Mouse (Mus musculus) liver, embryonic 11.5 days (tissue): ENCODE measurements around the gene Selenow. TPM values are rescaled to one million over a fixed set of nuclear protein-coding genes. Genes with fewer than 3 reads are reported as not detected.
A peak's percentile ranks its signal among the peaks of the same experiment; 100 is the strongest.

Experiments
- ATAC-seq: fragments of 200-750 bp; cut with Nextera tagmentation; replicated peaks from 2 replicates; pipeline ENCODE4 v1.8.0; 2017; ENCODE audit warnings: moderate number of reproducible peaks, mild to moderate bottlenecking, moderate TSS enrichment, moderate library complexity; ENCODE audit not compliant: low FRiP score
- DNase-seq: peaks from one replicate; pipeline ENCODE4 v3.0.0-alpha.2; 2017; ENCODE audit warnings: low spot score
- H3K27ac ChIP-seq: fragments of 300-500 bp; sonication (generic); 2 replicates; pipeline ENCODE4 v1.5.1; 2014; ENCODE audit warnings: mild to moderate bottlenecking, low read depth, low read length, control low read depth
- H3K27me3 ChIP-seq: fragments of 300-500 bp; sonication (generic); replicated peaks from 2 replicates; pipeline ENCODE4 v1.6.1; 2014; ENCODE audit warnings: low read length, mixed read lengths; ENCODE audit not compliant: control insufficient read depth, insufficient read depth
- H3K36me3 ChIP-seq: fragments of 300-500 bp; sonication (generic); 2 replicates; pipeline ENCODE4 v1.6.1; 2014; ENCODE audit warnings: mild to moderate bottlenecking, low read length, moderate library complexity, mixed read lengths; ENCODE audit not compliant: control insufficient read depth, insufficient read depth
- H3K4me1 ChIP-seq: fragments of 300-500 bp; sonication (generic); replicated peaks from 2 replicates; pipeline ENCODE4 v1.6.1; 2014; ENCODE audit warnings: low read length, mixed read lengths; ENCODE audit not compliant: control insufficient read depth, insufficient read depth
- H3K4me2 ChIP-seq: fragments of 300-500 bp; sonication (generic); 2 replicates; pipeline ENCODE4 v1.6.1; 2014; ENCODE audit warnings: mild to moderate bottlenecking, control low read depth, moderate library complexity
- H3K4me3 ChIP-seq: fragments of 300-500 bp; sonication (generic); 2 replicates; pipeline ENCODE4 v1.5.1; 2014; ENCODE audit warnings: low read depth, low read length, control low read depth
- H3K9ac ChIP-seq: fragments of 300-500 bp; sonication (generic); 2 replicates; pipeline ENCODE4 v1.6.1; 2014; ENCODE audit warnings: low read depth, low read length, control low read depth
- H3K9me3 ChIP-seq: fragments of 300-500 bp; sonication (generic); 2 replicates; pipeline ENCODE4 v1.6.1; 2016; ENCODE audit warnings: low read length, inconsistent platforms, mixed read lengths; ENCODE audit not compliant: control insufficient read depth
- WGBS: fragments of 180-500 bp; shearing (Covaris S2); extraction: QIAGEN DNeasy Blood & Tissue Kit; methylation state at CpG from one replicate; pipeline ENCODE4 v1.1.7; 2014; 5-methylcytosine and 5-hydroxymethylcytosine counted together
- polyA plus RNA-seq: library from polyadenylated mRNA; unstranded; fragments of >200 nt; fragmentation: Nextera tagmentation; extraction: Ambion mirVana; gene quantifications from 2 replicates; pipeline ENCODE4 v1.2.1, GENCODE M21; 2014

Selenow gene
- polyA plus RNA-seq, 1 experiment from 2014 or later = 609 TPM

DNA sequence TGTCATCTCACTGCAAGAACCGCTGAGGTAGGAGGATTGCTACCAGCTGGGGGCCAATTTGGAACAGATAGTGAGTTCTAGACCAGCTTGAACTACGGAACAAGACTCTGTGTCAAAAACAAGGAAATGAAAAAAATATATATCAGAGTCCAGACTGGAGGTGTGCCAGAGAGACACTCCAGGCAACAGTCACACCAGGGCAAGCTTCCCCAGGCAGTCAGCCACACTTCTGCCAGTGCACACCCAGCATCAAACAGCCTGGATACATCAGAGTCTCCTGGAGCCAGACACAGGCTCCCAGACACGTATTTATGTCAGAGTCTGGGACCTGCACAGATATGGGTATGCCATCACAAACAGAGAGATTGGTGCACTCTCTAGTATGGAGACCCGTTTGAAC is 39.0 kb upstream of the Selenow start:
- Histone ChIP-seq H3K4me1 (peaks cover 6% of the 10 kb centered on the region), H3K27me3 (no peaks in the 10 kb centered on the region; the same call in 1 of the 2 replicates), H3K9ac (no peak overlapping the region), H3K4me3 (no peak overlapping the region), H3K4me2 (no peak overlapping the region), H3K9me3 (no peaks in the 10 kb centered on the region), H3K36me3 (no peaks in the 10 kb centered on the region), H3K27ac (no peak overlapping the region)
- ATAC-seq (no peak), DNase-seq (no peak)
- 61% methylated on average over 4 of the region's 4 CpGs for WGBS

DNA sequence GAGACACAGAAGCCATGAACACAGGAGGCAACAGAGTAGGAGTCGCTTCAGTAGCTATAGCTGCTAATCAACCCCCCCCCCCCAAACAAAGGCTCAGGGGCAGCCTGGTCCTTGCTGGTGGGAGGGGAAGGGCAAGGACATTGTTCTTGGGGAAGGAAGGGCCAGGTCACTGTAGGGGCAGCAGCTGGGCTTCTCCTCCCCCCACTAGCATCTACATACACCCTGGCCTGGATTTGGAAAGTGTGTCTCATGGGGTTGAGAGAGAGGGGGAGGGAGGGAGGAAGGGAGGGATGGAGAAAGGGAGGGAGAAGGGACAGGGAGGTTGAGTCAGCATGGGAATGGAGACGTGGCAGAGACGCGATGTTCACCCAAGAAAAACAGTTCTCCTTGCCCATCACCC is 38.5 kb upstream of the Selenow start:
- no peaks in the 10 kb centered on the region for H3K9me3 ChIP-seq
- no peak overlapping the region for H3K4me3 ChIP-seq
- no peak overlapping the region for H3K4me2 ChIP-seq
- DNase-seq = no peak
- no peak overlapping the region for H3K27ac ChIP-seq
- no peak overlapping the region for H3K9ac ChIP-seq
- 64% methylated on average over 4 of the region's 4 CpGs for WGBS
- H3K27me3 ChIP-seq = no peaks in the 10 kb centered on the region; the same call in 1 of the 2 replicates
- no peaks in the 10 kb centered on the region for H3K36me3 ChIP-seq
- H3K4me1 ChIP-seq = peaks cover 6% of the 10 kb centered on the region
- ATAC-seq = no peak

- no peaks in the 10 kb centered on the region for H3K9me3 ChIP-seq
- H3K27ac ChIP-seq = no peak overlapping the region
- no peak for DNase-seq
- H3K36me3 ChIP-seq = no peaks in the 10 kb centered on the region
- WGBS = 64% methylated on average over 5 of the region's 5 CpGs
- H3K27me3 ChIP-seq = peaks cover 2% of the 10 kb centered on the region
- H3K4me2 ChIP-seq = no peak overlapping the region
- H3K4me3 ChIP-seq = no peak overlapping the region
- H3K9ac ChIP-seq = no peak overlapping the region
- H3K4me1 ChIP-seq = peaks cover 36% of the 10 kb centered on the region
- no peak for ATAC-seq
Measured at GRCm38 (mm10) chr7:15956143-15956542, 33.9 kb upstream of the Selenow start.

DNA sequence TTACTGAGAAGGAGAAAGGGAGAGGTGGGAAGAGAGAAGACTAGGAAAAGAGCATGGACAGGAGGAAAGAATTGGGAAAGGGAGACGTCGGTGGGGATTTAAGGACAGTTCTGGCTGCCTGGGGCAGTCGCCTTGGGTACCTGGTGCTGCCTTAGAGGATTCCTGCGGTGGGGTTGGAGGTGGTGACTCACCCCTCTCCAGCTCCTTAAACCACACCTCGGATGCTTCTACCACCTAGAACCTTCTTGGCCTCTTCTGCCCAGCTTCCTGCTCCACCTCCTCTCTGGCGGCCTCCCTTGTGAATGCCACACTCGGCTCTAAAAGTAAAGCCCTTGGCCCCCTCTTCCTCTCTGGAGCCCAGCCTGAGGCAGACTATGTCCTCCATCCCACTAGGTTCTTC is 33.3 kb upstream of the Selenow start:
- H3K36me3 ChIP-seq = no peaks in the 10 kb centered on the region
- H3K4me1 ChIP-seq = peaks cover 36% of the 10 kb centered on the region
- peak overlapping the region; percentile 45 for H3K4me3 ChIP-seq
- WGBS = 17% methylated on average over 7 of the region's 7 CpGs
- peaks cover 3% of the 10 kb centered on the region for H3K27me3 ChIP-seq
- H3K27ac ChIP-seq = no peak overlapping the region; the same call in 1 of the 2 replicates
- H3K4me2 ChIP-seq = peak overlapping the region; percentile 76
- no peaks in the 10 kb centered on the region for H3K9me3 ChIP-seq
- ATAC-seq = no peak
- peak overlapping the region; percentile 49 for H3K9ac ChIP-seq
- DNase-seq = no peak

DNA sequence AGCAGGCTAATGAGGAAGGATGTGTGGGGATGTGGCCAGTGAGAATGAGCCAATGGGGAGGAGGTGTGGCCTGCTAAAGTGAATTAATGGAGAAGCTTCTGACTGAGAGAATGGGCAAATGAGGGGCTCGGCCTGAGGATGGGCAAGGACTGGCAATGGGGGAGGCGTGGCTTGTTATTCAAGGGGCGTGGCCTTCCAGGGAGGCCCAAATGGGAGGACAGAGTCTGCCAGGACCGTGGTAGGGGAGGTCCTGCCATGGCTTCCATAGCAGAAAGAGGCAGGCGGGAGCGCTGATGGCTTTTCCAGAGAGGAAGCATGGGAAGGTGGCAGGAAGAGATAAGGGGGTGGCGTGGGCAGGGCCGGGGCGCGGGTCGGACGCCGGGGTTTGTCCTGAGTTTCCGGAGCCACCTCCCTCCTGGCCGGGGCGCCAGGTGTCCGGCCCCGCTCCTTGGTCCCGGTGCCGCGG is 32.8 kb upstream of the Selenow start:
- H3K4me3 ChIP-seq = peak overlapping the region; percentile 45
- DNase-seq (peak; percentile 67), ATAC-seq (peak; percentile 58)
- H3K4me1 ChIP-seq = peaks cover 36% of the 10 kb centered on the region
- peak overlapping the region; percentile 76 for H3K4me2 ChIP-seq
- peaks cover 8% of the 10 kb centered on the region for H3K27me3 ChIP-seq
- WGBS = 2% methylated on average over 20 of the region's 21 CpGs
- H3K36me3 ChIP-seq = no peaks in the 10 kb centered on the region
- H3K27ac ChIP-seq = no peak overlapping the region; the same call in 1 of the 2 replicates
- no peaks in the 10 kb centered on the region for H3K9me3 ChIP-seq
- H3K9ac ChIP-seq = peak overlapping the region; percentile 49

- WGBS = 50% methylated on average over 7 of the region's 7 CpGs
- no peak for DNase-seq
- H3K9ac ChIP-seq = no peak overlapping the region
- H3K4me3 ChIP-seq = peak overlapping the region; percentile 45; the same call in 1 of the 2 replicates
- peaks cover 36% of the 10 kb centered on the region for H3K4me1 ChIP-seq
- peaks cover 10% of the 10 kb centered on the region for H3K27me3 ChIP-seq
- no peaks in the 10 kb centered on the region for H3K9me3 ChIP-seq
- H3K27ac ChIP-seq = peak overlapping the region; percentile 46; the same call in 1 of the 2 replicates
- peak overlapping the region; percentile 76 for H3K4me2 ChIP-seq
- peak; percentile 32 for ATAC-seq
- H3K36me3 ChIP-seq = no peaks in the 10 kb centered on the region
Measured at GRCm38 (mm10) chr7:15954436-15954835, 32.2 kb upstream of the Selenow start.

- DNase-seq (no peak), ATAC-seq (no peak)
- no peak overlapping the region for H3K9ac ChIP-seq
- H3K4me1 ChIP-seq = peaks cover 40% of the 10 kb centered on the region
- 64% methylated on average over 13 of the region's 13 CpGs for WGBS
- H3K9me3 ChIP-seq = no peaks in the 10 kb centered on the region
- H3K27me3 ChIP-seq = peaks cover 10% of the 10 kb centered on the region
- no peak overlapping the region for H3K4me2 ChIP-seq
- H3K27ac ChIP-seq = no peak overlapping the region
- H3K36me3 ChIP-seq = no peaks in the 10 kb centered on the region
- H3K4me3 ChIP-seq = no peak overlapping the region
Measured at GRCm38 (mm10) chr7:15953307-15954074, 31.3 kb upstream of the Selenow start.

DNA sequence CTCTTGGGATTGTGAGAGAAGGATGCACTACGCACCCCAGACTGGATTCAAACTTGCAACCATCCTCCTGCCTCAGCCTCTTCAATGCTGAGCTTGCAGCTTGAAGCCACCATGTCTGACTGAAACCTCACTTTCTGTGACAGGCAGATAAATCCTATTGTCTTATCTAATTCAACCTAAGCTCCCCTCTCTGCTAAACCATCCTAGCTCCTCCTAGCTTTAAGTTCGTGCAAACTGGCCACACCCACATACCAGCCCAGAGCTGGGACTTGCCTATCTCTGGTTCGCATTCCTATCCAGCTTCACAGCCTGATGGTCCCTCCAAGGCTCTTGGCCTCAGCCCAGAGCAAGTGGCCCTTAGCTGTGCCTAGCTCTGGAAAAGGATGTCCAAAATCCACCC is 30.2 kb upstream of the Selenow start:
- Histone ChIP-seq H3K4me3 (no peak overlapping the region), H3K4me1 (peaks cover 47% of the 10 kb centered on the region), H3K9me3 (no peaks in the 10 kb centered on the region), H3K27me3 (peaks cover 10% of the 10 kb centered on the region), H3K9ac (no peak overlapping the region), H3K27ac (0 out of 2 replicates have a peak overlapping the region, but pooled peaks have one; percentile 54), H3K36me3 (no peaks in the 10 kb centered on the region), H3K4me2 (no peak overlapping the region)
- WGBS = 34% methylated on average over 3 of the region's 3 CpGs
- ATAC-seq = peak; percentile 87
- DNase-seq = no peak

DNA sequence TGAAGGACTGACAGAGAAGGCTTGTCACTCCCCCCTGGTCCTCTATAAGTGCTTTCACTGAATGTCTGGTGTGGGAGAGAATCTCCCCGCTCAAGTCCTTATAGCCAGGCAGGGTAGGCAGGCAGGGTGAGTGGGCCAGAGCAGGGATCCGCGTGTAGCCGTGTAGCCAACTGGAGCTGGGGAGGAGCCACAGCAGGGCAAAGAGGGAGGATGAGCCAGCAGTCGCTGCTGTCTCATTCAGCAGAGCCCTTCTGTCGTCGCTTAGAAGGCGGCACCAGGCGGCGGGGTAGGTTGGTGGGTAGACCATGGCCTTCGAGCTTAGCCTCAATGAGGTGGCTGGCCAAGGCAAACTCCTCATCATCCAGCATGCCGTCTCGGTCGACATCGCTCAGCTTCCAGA is 27.8 kb upstream of the Selenow start:
- WGBS = 80% methylated on average over 15 of the region's 15 CpGs
- Histone ChIP-seq H3K27me3 (peaks cover 10% of the 10 kb centered on the region), H3K9ac (no peak overlapping the region), H3K4me1 (peaks cover 41% of the 10 kb centered on the region), H3K9me3 (no peaks in the 10 kb centered on the region), H3K4me3 (no peak overlapping the region), H3K4me2 (no peak overlapping the region), H3K27ac (no peak overlapping the region), H3K36me3 (no peaks in the 10 kb centered on the region)
- no peak for ATAC-seq
- no peak for DNase-seq
